Mouse (Mus musculus) frontal cortex, adult 2 months (tissue): ENCODE data around the gene Ffar1. TPM values are rescaled to one million over a fixed set of nuclear protein-coding genes. Genes with fewer than 3 reads are reported as not detected.

Experiments
- DNase-seq, 2 experiments: peaks; one replicate each; pipeline ENCODE4 v3.0.0; 2022; ENCODE audit warnings: low spot score in 1 of 2; ENCODE audit errors: extremely low spot score in 1 of 2
- polyA plus RNA-seq: library from polyadenylated mRNA; depleted of rRNA; stranded (reverse); fragments of >200 nt; gene quantifications from 2 replicates; pipeline ENCODE4 v1.2.3, GENCODE M21; 2012; rRNA removed

The Ffar1 gene
- polyA plus RNA-seq, 1 experiment, result not detected

DNA sequence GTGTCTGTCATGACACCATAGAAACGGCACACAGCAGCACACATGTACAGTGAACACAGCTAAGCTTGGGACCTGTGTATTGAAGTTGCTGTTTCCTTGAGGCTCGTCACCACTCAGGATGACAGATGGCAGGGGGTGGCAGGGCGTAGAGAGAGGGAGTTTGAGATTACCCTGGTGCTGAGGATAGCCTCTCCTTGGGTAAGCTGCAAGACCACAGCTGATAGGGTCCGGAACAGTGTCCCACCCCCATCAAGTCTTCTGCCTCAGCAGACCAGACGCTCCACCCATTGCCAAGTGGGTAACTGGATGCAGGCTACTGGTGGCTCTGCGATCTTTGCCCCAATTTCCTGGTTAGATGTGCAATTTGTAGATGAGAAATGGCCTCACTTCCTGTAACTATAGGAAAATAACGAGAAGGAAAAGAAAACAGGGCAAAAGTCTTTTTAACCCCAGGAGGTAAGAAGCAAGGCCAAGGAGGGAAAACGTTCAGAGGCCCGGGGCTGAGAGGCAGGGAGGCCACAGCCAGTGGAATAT, 49.5 kb downstream of the Ffar1 start:
- DNase-seq, result no peak

- no peak for DNase-seq
Measured at GRCm38 (mm10) chr7:30810319-30810718, 51.0 kb downstream of the Ffar1 start.

Other genes starting within 250 kb of the Ffar1 start
- 1.7 and 2.3 TPM in 2 replicates for gene Upk1a, start 248.7 kb downstream of the Ffar1 start, polyA plus RNA-seq
- gene Cox6b1, start 235.4 kb downstream of the Ffar1 start, polyA plus RNA-seq, result 893 and 1,127 TPM in 2 replicates
- not detected in 2 replicates for gene Etv2, start 225.7 kb downstream of the Ffar1 start, polyA plus RNA-seq
- 59.7 and 66.4 TPM in 2 replicates for gene Rbm42, start 211.2 kb downstream of the Ffar1 start, polyA plus RNA-seq
- 11.8 and 13.0 TPM in 2 replicates for gene Haus5, start 196.6 kb downstream of the Ffar1 start, polyA plus RNA-seq
- gene Pmis2, start 190.0 kb downstream of the Ffar1 start, polyA plus RNA-seq, result not detected in 2 replicates
- gene 2200002J24Rik, start 162.6 kb downstream of the Ffar1 start, polyA plus RNA-seq, result not detected in 2 replicates
- 0.65 and 0.82 TPM in 2 replicates for gene Atp4a, start 149.4 kb downstream of the Ffar1 start, polyA plus RNA-seq
- 167 and 185 TPM in 2 replicates for gene Tmem147, start 132.0 kb downstream of the Ffar1 start, polyA plus RNA-seq
- gene Gapdhs, start 117.9 kb downstream of the Ffar1 start, polyA plus RNA-seq, result not detected in 2 replicates
- 14.6 and 15.1 TPM in 2 replicates for gene Sbsn, start 110.1 kb downstream of the Ffar1 start, polyA plus RNA-seq
- gene Dmkn, start 97.8 kb downstream of the Ffar1 start, polyA plus RNA-seq, result 4.5 and 8.2 TPM in 2 replicates
- not detected in 2 replicates for gene Krtdap, start 73.7 kb downstream of the Ffar1 start, polyA plus RNA-seq
- 0.13 and 0.14 TPM in 2 replicates for gene Ffar2, start 37.8 kb downstream of the Ffar1 start, polyA plus RNA-seq
- gene Ffar3, start 5.4 kb downstream of the Ffar1 start, polyA plus RNA-seq, result not detected in 2 replicates
- gene Cd22, start 18.8 kb upstream of the Ffar1 start, polyA plus RNA-seq, result 0.66 and 0.78 TPM in 2 replicates
- 208 and 271 TPM in 2 replicates for gene Mag, start 53.3 kb upstream of the Ffar1 start, polyA plus RNA-seq
- gene Hamp2, start 63.1 kb upstream of the Ffar1 start, polyA plus RNA-seq, result not detected in 2 replicates
- not detected in 2 replicates for gene Hamp, start 82.5 kb upstream of the Ffar1 start, polyA plus RNA-seq
- 194 and 251 TPM in 2 replicates for gene Usf2, start 95.2 kb upstream of the Ffar1 start, polyA plus RNA-seq
- gene Lsr, start 111.9 kb upstream of the Ffar1 start, polyA plus RNA-seq, result 10.3 and 12.7 TPM in 2 replicates
- gene Fam187b, start 112.2 kb upstream of the Ffar1 start, polyA plus RNA-seq, result 0.21 and 0.26 TPM in 2 replicates
- gene Fxyd5, start 180.9 kb upstream of the Ffar1 start, polyA plus RNA-seq, result 37.6 and 40.5 TPM in 2 replicates
- 188 and 275 TPM in 2 replicates for gene Fxyd7, start 189.9 kb upstream of the Ffar1 start, polyA plus RNA-seq
- gene Fxyd1, start 195.6 kb upstream of the Ffar1 start, polyA plus RNA-seq, result 127 and 169 TPM in 2 replicates
- gene Lgi4, start 197.8 kb upstream of the Ffar1 start, polyA plus RNA-seq, result 28.1 and 31.7 TPM in 2 replicates
- gene Fxyd3, start 215.1 kb upstream of the Ffar1 start, polyA plus RNA-seq, result 1.8 and 2.6 TPM in 2 replicates